Mouse (Mus musculus) embryonic stem cell, embryonic (primary cell): ENCODE measurements around the gene Ovol1.

Experiments used
- CTCF ChIA-PET, 4 experiments: fragments of 300-600 bp in 2 of 4; fragments of 350-600 bp in 2 of 4; sonication (Branson Sonifier 250); formaldehyde crosslinking; loops; one replicate each; lab custom pipeline; 2022; ENCODE audit warnings: inconsistent platforms in 2 of 4; lab: Charles Lee
- POLR2A ChIA-PET, 4 experiments: fragments of 300-600 bp in 2 of 4; fragments of 350-600 bp in 2 of 4; sonication (Branson Sonifier 250); formaldehyde crosslinking; loops; one replicate each; lab custom pipeline; 2022; ENCODE audit warnings: antibody characterized with exemption in 4 of 4, inconsistent platforms in 1 of 4; lab: Charles Lee

The Ovol1 gene

GRCm38 (mm10) chr19:5560457-5561041, at the start of gene Ovol1:
TSS of gene Ovol1 (minus strand) at chr19:5560646.
- CTCF ChIA-PET: interaction anchor here in 2 of 4 experiments (1.6 to 5.6 kb wide), 3 partner anchors 8 to 226 kb away, joined by 4 to 47 read pairs (median 32); partner anchors contain the start of gene Ap5b1 (in 2 of the 2)
- POLR2A ChIA-PET: interaction anchor here (0.8 to 4.0 kb wide), 15 partner anchors 8 to 136 kb away, joined by 3 to 27 read pairs (median 4); partner anchors contain the start of genes Cfl1 (in 2 of the 4), AI837181 (in 1 of the 4), Ap5b1 (in 1 of the 4) and Drap1 (in 1 of the 4)

GRCm38 (mm10) chr19:5609547-5610404, 49.3 kb upstream of the Ovol1 start, which contains the start of gene Kat5:
TSS of gene Kat5 (minus strand) at chr19:5610237.
- ChIA-PET POLR2A (interaction anchor here (0.6 to 2.0 kb wide), 63 partner anchors 8 to 1655 kb away, joined by 3 to 16 read pairs (median 3); partner anchors contain the start of genes Cfl1 (in 3 of the 4), Rnaseh2c (in 3 of the 4), Map3k11 (in 2 of the 4) and Mus81 (in 2 of the 4)), CTCF (interaction anchor here in 3 of 4 experiments (0.5 to 1.3 kb wide), 6 partner anchors 16 to 1070 kb away, joined by 3 to 8 read pairs (median 3); partner anchors contain the start of gene Ap5b1 (in 1 of the 3))

- ChIA-PET POLR2A (interaction anchor here in 3 of 4 experiments (0.9 to 1.8 kb wide), 13 partner anchors 10 to 209 kb away, joined by 3 to 9 read pairs (median 4); partner anchors contain the start of genes Ccdc85b (in 1 of the 3), Cfl1 (in 1 of the 3), Mus81 (in 1 of the 3) and Scyl1 (in 1 of the 3)), CTCF (no interaction called here)
Observed at GRCm38 (mm10) chr19:5609171-5609546, 48.7 kb upstream of the Ovol1 start.

GRCm38 (mm10) chr19:5608707-5609106, 48.3 kb upstream of the Ovol1 start:
- CTCF ChIA-PET: no interaction called here
- POLR2A ChIA-PET: interaction anchor here in 2 of 4 experiments (0.9 to 1.8 kb wide), 4 partner anchors 10 to 209 kb away, joined by 3 to 9 read pairs (median 4); no protein-coding TSS in a partner anchor

DNA sequence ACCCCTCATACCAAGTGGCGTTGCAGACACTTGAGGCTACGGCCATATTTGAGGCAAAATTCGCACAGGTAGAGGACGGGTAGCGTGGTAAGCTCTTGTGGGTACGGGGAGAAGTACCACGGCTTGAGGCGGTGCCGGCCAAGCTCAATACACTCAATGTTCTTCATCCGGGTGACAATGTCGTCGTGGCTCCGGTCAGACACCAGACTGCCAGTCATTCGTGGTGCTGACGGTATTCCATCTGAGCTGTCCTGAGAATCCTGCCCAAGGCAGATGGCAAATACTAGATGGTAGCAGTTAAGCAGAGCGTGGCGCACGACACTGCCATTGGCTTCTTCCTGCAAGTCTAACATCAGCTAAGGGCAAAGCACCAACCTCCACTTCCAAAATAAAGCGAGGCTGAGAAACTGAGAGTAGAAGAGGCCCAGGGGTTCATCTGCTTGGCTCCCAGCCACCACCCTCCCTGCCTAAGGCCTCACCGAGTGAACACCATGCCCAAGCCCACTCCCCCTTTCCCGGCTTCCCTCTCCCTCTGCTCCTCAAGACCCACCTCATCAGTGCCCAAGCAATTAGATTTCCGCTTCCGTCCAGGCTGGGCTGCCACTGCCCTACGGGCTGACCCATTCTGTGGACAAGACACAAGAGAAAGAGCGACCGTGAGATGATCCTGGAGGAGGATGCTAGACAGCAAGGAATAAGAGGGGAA, 47.4 kb upstream of the Ovol1 start:
- ChIA-PET POLR2A (interaction anchor here in 3 of 4 experiments (0.6 to 2.2 kb wide), 5 partner anchors 15 to 188 kb away, joined by 3 to 7 read pairs (median 3); partner anchors contain the start of gene Scyl1 (in 1 of the 3)), CTCF (interaction anchor here in 1 of 4 experiments (0.6 kb wide), 1 partner anchor 83 kb away, joined by 3 read pairs; no protein-coding TSS in a partner anchor)

GRCm38 (mm10) chr19:5606196-5606595, 45.8 kb upstream of the Ovol1 start:
- ChIA-PET CTCF (interaction anchor here in 2 of 4 experiments (0.7 to 1.0 kb wide), 4 partner anchors 42 to 282 kb away, joined by 3 to 4 read pairs (median 3); no protein-coding TSS in a partner anchor), POLR2A (interaction anchor here (0.6 to 2.2 kb wide), 23 partner anchors 14 to 319 kb away, joined by 3 to 7 read pairs (median 4); partner anchors contain the start of genes Ap5b1 (in 1 of the 4), Cdc42ep2 (in 1 of the 4), Cfl1 (in 1 of the 4) and Rela (in 1 of the 4))

DNA sequence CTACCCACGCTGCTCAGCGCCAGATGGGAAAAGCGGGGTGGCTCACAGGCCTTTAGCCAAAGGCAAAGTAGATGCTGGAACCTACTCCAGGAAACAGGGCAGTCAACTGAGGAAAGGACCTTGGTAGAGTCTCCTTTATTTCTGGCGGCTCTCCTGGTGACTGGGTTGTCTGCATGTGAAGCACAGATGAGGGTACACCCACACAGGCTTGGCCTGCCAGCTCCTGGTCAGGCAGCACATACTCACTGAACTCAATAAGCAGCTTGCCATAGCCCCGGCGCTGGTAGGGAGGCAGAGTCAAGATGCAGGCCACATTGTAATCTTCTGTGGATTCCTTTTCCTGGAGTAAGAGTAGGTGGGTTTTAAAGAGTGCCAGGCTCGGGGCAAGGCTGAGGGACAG, 44.7 kb upstream of the Ovol1 start:
- ChIA-PET POLR2A (interaction anchor here in 1 of 4 experiments (1.2 to 1.3 kb wide), 2 partner anchors 33 to 44 kb away, joined by 5 read pairs; partner anchors contain the start of gene Rela), CTCF (interaction anchor here in 1 of 4 experiments (0.6 kb wide), 1 partner anchor 1592 kb away, joined by 3 read pairs; no protein-coding TSS in a partner anchor)

GRCm38 (mm10) chr19:5603664-5604063, 43.2 kb upstream of the Ovol1 start:
- ChIA-PET CTCF (interaction anchor here in 2 of 4 experiments (0.5 to 1.5 kb wide), 5 partner anchors 35 to 187 kb away, joined by 3 to 4 read pairs (median 3); partner anchors contain the start of gene Ap5b1 (in 1 of the 2)), POLR2A (interaction anchor here in 2 of 4 experiments (0.6 to 2.6 kb wide), 9 partner anchors 10 to 772 kb away, joined by 3 to 19 read pairs (median 3); partner anchors contain the start of genes Mus81 (in 2 of the 2), Cfl1 (in 1 of the 2) and Tigd3 (in 1 of the 2))

- POLR2A ChIA-PET: interaction anchor here in 3 of 4 experiments (0.6 to 2.8 kb wide), 62 partner anchors 8 to 465 kb away, joined by 3 to 19 read pairs (median 4); partner anchors contain the start of genes Kat5 (in 3 of the 3), Cfl1 (in 2 of the 3), Map3k11 (in 2 of the 3) and Pcnx3 (in 2 of the 3)
- CTCF ChIA-PET: interaction anchor here in 3 of 4 experiments (0.8 to 1.5 kb wide), 9 partner anchors 33 to 193 kb away, joined by 3 to 9 read pairs (median 3); partner anchors contain the start of genes Ap5b1 (in 1 of the 3) and Mus81 (in 1 of the 3)
Observed at GRCm38 (mm10) chr19:5601752-5602541, 41.5 kb upstream of the Ovol1 start, which contains the start of gene Rnaseh2c. TSS of gene Rnaseh2c (plus strand) at chr19:5601873.

DNA sequence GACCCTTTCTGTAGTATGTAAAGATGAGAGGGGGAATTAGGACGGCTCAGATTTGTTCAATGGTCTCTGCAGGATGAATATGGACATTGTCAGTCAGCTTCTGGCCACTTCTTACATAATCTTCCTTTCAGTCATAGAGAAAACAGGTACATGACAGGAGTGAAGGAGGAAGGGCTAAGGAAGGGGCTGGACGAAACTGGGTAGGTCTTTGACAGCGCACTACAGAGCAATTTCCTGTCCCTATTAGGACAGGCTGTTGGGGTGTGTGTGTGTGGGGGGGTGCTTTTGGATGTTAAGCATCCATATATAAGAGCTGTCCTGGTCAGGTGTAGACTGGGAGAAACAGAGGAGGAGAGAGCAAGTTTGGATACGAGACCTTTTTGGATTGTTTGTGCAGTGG, 38.8 kb upstream of the Ovol1 start:
- POLR2A ChIA-PET: interaction anchor here in 2 of 4 experiments (1.0 to 1.2 kb wide), 3 partner anchors 18 to 27 kb away, joined by 3 to 4 read pairs (median 3); no protein-coding TSS in a partner anchor

GRCm38 (mm10) chr19:5591888-5592287, 31.4 kb upstream of the Ovol1 start:
- CTCF ChIA-PET: interaction anchor here in 2 of 4 experiments (0.6 to 0.7 kb wide), 2 partner anchors 23 to 62 kb away, joined by 3 read pairs; no protein-coding TSS in a partner anchor

More for the DNA sequence above, 38.8 kb upstream of the Ovol1 start:
- CTCF ChIA-PET: interaction anchor here in 2 of 4 experiments (0.8 to 1.6 kb wide), 2 partner anchors 31 kb away, joined by 3 to 7 read pairs; partner anchors contain the start of gene Ap5b1 (in 1 of the 2)

GRCm38 (mm10) chr19:5589159-5589558, 28.7 kb upstream of the Ovol1 start:
- CTCF ChIA-PET: interaction anchor here in 3 of 4 experiments (0.6 to 1.9 kb wide), 7 partner anchors 19 to 126 kb away, joined by 3 to 11 read pairs (median 3); partner anchors contain the start of genes Ap5b1 (in 2 of the 3) and Snx32 (in 1 of the 3)
- POLR2A ChIA-PET: interaction anchor here in 2 of 4 experiments (0.6 to 1.5 kb wide), 3 partner anchors 11 to 252 kb away, joined by 3 to 4 read pairs (median 3); no protein-coding TSS in a partner anchor

More at GRCm38 (mm10) chr19:5591888-5592287, 31.4 kb upstream of the Ovol1 start:
- POLR2A ChIA-PET: interaction anchor here in 1 of 4 experiments (1.5 kb wide), 1 partner anchor 23 kb away, joined by 4 read pairs; no protein-coding TSS in a partner anchor

- ChIA-PET POLR2A (interaction anchor here in 2 of 4 experiments (0.6 to 1.5 kb wide), 6 partner anchors 14 to 82 kb away, joined by 3 to 5 read pairs (median 4); partner anchors contain the start of gene Sipa1 (in 1 of the 2)), CTCF (interaction anchor here in 3 of 4 experiments (1.3 to 1.8 kb wide), 3 partner anchors 13 kb away, joined by 3 to 5 read pairs (median 4); no protein-coding TSS in a partner anchor)
Observed at GRCm38 (mm10) chr19:5581995-5582394, 21.5 kb upstream of the Ovol1 start.

DNA sequence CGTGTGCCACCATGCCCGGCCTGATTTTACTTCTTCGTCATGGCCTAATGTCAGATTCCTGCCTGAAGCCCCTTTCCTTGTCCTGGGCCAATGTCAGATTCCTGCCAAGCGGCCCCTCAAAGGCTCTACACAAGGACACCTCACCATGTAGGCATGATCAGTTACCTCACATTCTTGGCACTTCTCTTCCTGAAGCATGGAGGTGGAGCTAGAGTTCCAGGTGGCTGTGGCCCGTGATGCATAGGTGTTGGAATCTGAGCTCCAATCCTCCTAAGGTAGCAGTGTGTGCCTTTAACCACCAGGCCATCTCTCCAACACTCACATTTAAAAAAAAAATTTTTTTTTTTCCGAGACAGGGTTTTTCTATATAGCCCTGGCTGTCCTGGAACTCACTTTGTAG, 20.3 kb upstream of the Ovol1 start:
- CTCF ChIA-PET: interaction anchor here (0.7 to 4.1 kb wide), 5 partner anchors 12 to 17 kb away, joined by 3 to 43 read pairs (median 5); partner anchors contain the start of gene Ap5b1 (in 1 of the 4)

More for the DNA sequence above, 20.3 kb upstream of the Ovol1 start:
- POLR2A ChIA-PET: interaction anchor here in 3 of 4 experiments (0.6 to 3.3 kb wide), 10 partner anchors 8 to 517 kb away, joined by 3 to 19 read pairs (median 4); partner anchors contain the start of genes Ap5b1 (in 1 of the 3), Cfl1 (in 1 of the 3) and Rnaseh2c (in 1 of the 3)
